Mouse (Mus musculus): ENCODE data around the gene Slc6a12. TPM values are rescaled to one million over a fixed set of nuclear protein-coding genes. Genes with fewer than 3 reads are reported as not detected.

Slc6a12 gene
- 1.2 and 1.6 TPM in 2 replicates for polyA plus RNA-seq (2014; fragmentation: Nextera tagmentation; extraction: Ambion mirVana)

DNA sequence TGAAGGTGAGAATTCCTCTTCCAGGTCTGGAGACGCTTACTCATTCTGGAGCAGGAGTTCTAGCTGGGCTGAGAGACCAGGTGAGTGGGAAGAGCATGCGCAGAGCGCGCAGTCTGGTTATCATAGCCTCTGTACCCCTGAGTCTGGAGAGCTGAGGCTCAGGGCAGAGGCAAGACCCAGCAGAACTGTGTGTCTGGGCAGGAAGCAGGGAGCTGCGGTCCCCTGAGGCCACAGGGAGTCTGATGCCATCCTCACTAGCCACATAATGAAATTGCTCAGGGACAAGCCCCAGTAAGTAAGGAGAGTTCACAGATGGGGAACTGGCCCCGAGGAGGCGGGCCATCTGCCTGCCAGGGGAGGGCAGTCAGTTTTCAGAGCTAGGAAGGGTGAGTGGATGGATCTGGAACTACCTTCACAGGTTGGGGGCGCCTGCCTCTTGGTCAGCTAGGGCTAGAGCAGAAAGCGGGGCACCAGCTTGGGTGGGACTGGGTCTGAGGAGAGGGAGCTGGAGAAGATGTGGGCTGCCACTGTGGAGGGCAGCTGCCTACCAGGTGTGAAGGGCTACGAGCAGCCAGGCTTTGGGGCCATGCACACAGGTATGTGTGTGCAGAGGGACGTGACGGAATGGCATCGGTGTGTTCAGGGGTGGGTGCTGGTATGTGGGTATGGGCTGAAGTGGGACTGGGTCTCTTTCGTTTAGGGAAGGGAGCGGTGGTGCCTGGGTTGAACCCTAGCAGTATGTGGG, at the start of gene Slc6a12:
Slc6a12 (plus strand) TSS at position 51 of the 745 bp plus-strand sequence.
- Histone ChIP-seq H3K4me1 (replicated peaks; ENCODE audit: control insufficient read depth, insufficient read depth, low read length) (0 out of 2 replicates have a peak, but pooled peaks cover 5% of the 10 kb centered on the region), H3K27me3 (ENCODE audit: control insufficient read depth, insufficient read depth, low read length) (no peaks in the 10 kb centered on the region), H3K27ac (no peak within 1 kb of the TSS), H3K36me3 (replicated peaks; ENCODE audit: control insufficient read depth, insufficient read depth) (no peaks in the 10 kb centered on the region), H3K9ac (no peak within 1 kb of the TSS), H3K4me3 (replicated peaks; ENCODE audit: low read length) (no peak within 1 kb of the TSS), H3K4me2 (replicated peaks) (no peak within 1 kb of the TSS), H3K9me3 (ENCODE audit: control insufficient read depth, low read length) (no peaks in the 10 kb centered on the region)
- no peak for DNase-seq (ENCODE audit: low spot score)
- whole genome bisulfite sequencing: 76% methylated on average over 15 of the region's 15 CpGs
- ATAC-seq (ENCODE audit: low FRiP score): no peak

- Histone ChIP-seq H3K27ac (no peak overlapping the region), H3K4me2 (replicated peaks) (no peak overlapping the region), H3K36me3 (replicated peaks; ENCODE audit: control insufficient read depth, insufficient read depth) (no peaks in the 10 kb centered on the region), H3K27me3 (ENCODE audit: control insufficient read depth, insufficient read depth, low read length) (no peaks in the 10 kb centered on the region), H3K9ac (no peak overlapping the region), H3K4me3 (replicated peaks; ENCODE audit: low read length) (no peak overlapping the region), H3K9me3 (ENCODE audit: control insufficient read depth, low read length) (no peaks in the 10 kb centered on the region), H3K4me1 (replicated peaks; ENCODE audit: control insufficient read depth, insufficient read depth, low read length) (no peaks in the 10 kb centered on the region)
- WGBS: 47% methylated on average over 7 of the region's 7 CpGs
- no peak for ATAC-seq (ENCODE audit: low FRiP score)
- DNase-seq (ENCODE audit: low spot score): no peak
Measured at GRCm38 (mm10) chr6:121299317-121299716, 43.6 kb upstream of the Slc6a12 start.

GRCm38 (mm10) chr6:121299954-121300353, 42.9 kb upstream of the Slc6a12 start, which contains the start of gene Slc6a13:
Gene Slc6a13, plus strand, starts transcription at chr6:121300227.
- DNase-seq (ENCODE audit: low spot score) (no peak), ATAC-seq (ENCODE audit: low FRiP score) (no peak)
- H3K36me3 ChIP-seq (replicated peaks; ENCODE audit: control insufficient read depth, insufficient read depth): no peaks in the 10 kb centered on the region

DNA sequence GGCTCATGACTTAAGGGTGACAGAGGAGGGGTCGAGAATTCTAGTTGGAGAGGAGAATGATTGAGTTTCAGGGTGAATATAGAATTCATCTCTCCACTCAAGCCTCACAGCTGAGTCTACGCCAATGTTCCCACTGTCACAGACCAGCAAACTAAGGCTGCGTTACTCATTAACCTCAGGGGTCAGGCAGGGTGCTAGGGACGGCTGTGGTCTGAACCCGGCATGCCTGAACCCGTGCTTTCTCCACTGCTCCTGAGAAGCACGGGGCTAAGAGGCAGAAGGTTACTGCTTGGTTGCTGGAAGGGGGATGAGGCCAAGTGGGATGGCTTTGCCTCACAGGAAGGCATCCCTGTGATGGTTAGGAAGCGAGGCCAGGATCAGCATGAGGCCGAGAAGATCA, 42.4 kb upstream of the Slc6a12 start:
- H3K27ac ChIP-seq: no peak overlapping the region
- H3K36me3 ChIP-seq (replicated peaks; ENCODE audit: control insufficient read depth, insufficient read depth): no peaks in the 10 kb centered on the region
- no peaks in the 10 kb centered on the region for H3K4me1 ChIP-seq (replicated peaks; ENCODE audit: control insufficient read depth, insufficient read depth, low read length)
- H3K9ac ChIP-seq: no peak overlapping the region
- no peak overlapping the region for H3K4me3 ChIP-seq (replicated peaks; ENCODE audit: low read length)
- no peak overlapping the region for H3K4me2 ChIP-seq (replicated peaks)
- WGBS: 52% methylated on average over 9 of the region's 9 CpGs
- H3K9me3 ChIP-seq (ENCODE audit: control insufficient read depth, low read length): no peaks in the 10 kb centered on the region
- DNase-seq (ENCODE audit: low spot score) (no peak), ATAC-seq (ENCODE audit: low FRiP score) (no peak)
- no peaks in the 10 kb centered on the region for H3K27me3 ChIP-seq (ENCODE audit: control insufficient read depth, insufficient read depth, low read length)

More at GRCm38 (mm10) chr6:121299954-121300353, 42.9 kb upstream of the Slc6a12 start, which contains the start of gene Slc6a13:
- WGBS: 6% methylated on average over 11 of the region's 11 CpGs
- Histone ChIP-seq H3K9me3 (ENCODE audit: control insufficient read depth, low read length) (no peaks in the 10 kb centered on the region), H3K27me3 (ENCODE audit: control insufficient read depth, insufficient read depth, low read length) (no peaks in the 10 kb centered on the region), H3K9ac (no peak within 1 kb of the TSS), H3K27ac (no peak within 1 kb of the TSS), H3K4me1 (replicated peaks; ENCODE audit: control insufficient read depth, insufficient read depth, low read length) (no peaks in the 10 kb centered on the region), H3K4me3 (replicated peaks; ENCODE audit: low read length) (no peak within 1 kb of the TSS), H3K4me2 (replicated peaks) (no peak within 1 kb of the TSS)

DNA sequence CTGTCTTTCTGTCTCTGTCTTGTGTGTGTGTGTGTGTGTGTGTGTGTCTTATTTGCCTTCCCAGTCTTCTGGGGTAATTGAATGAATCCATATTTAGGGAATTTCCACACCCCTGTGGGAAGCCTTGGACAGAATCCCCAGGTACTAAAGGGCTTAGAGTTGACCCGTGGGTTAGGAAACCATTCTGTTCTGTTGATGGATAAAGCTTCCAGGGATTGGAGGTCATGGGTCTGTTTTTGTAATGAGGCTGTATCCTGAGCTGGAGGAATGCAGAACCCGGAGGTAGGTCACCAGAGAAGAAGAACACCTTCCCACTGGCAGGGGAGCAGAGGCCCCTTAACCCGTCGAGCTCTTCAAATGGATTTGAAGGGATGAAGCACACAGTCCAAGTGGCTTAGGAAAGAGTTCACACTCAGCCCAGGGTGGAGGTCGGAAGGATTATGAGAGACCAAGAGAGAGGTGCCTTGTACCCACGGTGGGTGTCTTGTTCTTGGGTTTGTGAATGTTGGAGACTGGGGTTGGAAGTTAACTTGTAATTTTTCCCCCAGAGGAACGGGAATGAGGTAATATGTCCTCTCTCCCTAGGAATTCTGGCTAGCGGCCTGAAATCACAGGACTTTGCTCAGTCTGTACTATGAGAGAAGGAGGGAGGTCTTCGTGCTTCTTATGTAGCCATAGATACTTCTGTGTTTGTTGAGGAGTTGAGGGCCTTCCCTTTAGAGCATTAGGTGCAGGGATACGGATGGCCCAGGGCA, 39.2 kb upstream of the Slc6a12 start:
- no peaks in the 10 kb centered on the region for H3K9me3 ChIP-seq (ENCODE audit: control insufficient read depth, low read length)
- no peaks in the 10 kb centered on the region for H3K4me1 ChIP-seq (replicated peaks; ENCODE audit: control insufficient read depth, insufficient read depth, low read length)
- no peak overlapping the region for H3K4me2 ChIP-seq (replicated peaks)
- no peak overlapping the region for H3K4me3 ChIP-seq (replicated peaks; ENCODE audit: low read length)
- no peaks in the 10 kb centered on the region for H3K27me3 ChIP-seq (ENCODE audit: control insufficient read depth, insufficient read depth, low read length)
- no peak overlapping the region for H3K27ac ChIP-seq
- DNase-seq (ENCODE audit: low spot score) (no peak), ATAC-seq (ENCODE audit: low FRiP score) (no peak)
- no peaks in the 10 kb centered on the region for H3K36me3 ChIP-seq (replicated peaks; ENCODE audit: control insufficient read depth, insufficient read depth)
- H3K9ac ChIP-seq: no peak overlapping the region
- WGBS: 72% methylated on average over 10 of the region's 10 CpGs

DNA sequence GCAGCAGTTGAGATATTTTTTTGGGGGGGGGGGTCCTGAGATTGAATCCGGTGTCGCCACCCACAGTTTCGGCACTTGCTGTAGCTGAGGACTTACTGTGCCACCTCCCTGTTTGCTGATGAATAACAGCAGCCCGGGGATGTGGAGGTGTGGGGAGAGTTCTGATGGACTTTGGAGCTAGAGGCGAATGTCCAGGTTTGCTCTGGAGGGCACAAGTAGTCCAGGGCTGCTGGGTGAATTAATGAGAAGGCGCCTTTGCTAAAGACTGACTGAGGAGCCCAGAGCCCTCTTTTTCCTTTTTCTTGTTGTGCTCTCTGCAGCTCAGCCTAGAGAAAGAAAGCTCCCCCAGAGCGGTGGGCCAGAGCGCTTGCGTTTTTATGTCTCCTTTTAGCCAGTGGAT, 38.2 kb upstream of the Slc6a12 start:
- no peaks in the 10 kb centered on the region for H3K4me1 ChIP-seq (replicated peaks; ENCODE audit: control insufficient read depth, insufficient read depth, low read length)
- no peak overlapping the region for H3K4me2 ChIP-seq (replicated peaks)
- no peak overlapping the region for H3K4me3 ChIP-seq (replicated peaks; ENCODE audit: low read length)
- H3K27me3 ChIP-seq (ENCODE audit: control insufficient read depth, insufficient read depth, low read length): no peaks in the 10 kb centered on the region
- WGBS: 83% methylated on average over 9 of the region's 9 CpGs
- ATAC-seq (ENCODE audit: low FRiP score) (no peak), DNase-seq (ENCODE audit: low spot score) (no peak)
- H3K9me3 ChIP-seq (ENCODE audit: control insufficient read depth, low read length): no peaks in the 10 kb centered on the region
- H3K9ac ChIP-seq: no peak overlapping the region
- H3K36me3 ChIP-seq (replicated peaks; ENCODE audit: control insufficient read depth, insufficient read depth): no peaks in the 10 kb centered on the region
- no peak overlapping the region for H3K27ac ChIP-seq

GRCm38 (mm10) chr6:121305571-121305970, 37.3 kb upstream of the Slc6a12 start:
- H3K9ac ChIP-seq: no peak overlapping the region
- no peak for ATAC-seq (ENCODE audit: low FRiP score)
- 90% methylated on average over 3 of the region's 3 CpGs for WGBS

GRCm38 (mm10) chr6:121310984-121311383, 31.9 kb upstream of the Slc6a12 start:
- Histone ChIP-seq H3K9me3 (ENCODE audit: control insufficient read depth, low read length) (no peaks in the 10 kb centered on the region), H3K4me1 (replicated peaks; ENCODE audit: control insufficient read depth, insufficient read depth, low read length) (no peaks in the 10 kb centered on the region), H3K9ac (no peak overlapping the region), H3K4me3 (replicated peaks; ENCODE audit: low read length) (no peak overlapping the region), H3K4me2 (replicated peaks) (no peak overlapping the region), H3K27me3 (ENCODE audit: control insufficient read depth, insufficient read depth, low read length) (no peaks in the 10 kb centered on the region), H3K27ac (no peak overlapping the region), H3K36me3 (replicated peaks; ENCODE audit: control insufficient read depth, insufficient read depth) (no peaks in the 10 kb centered on the region)
- WGBS: 88% methylated on average over 6 of the region's 6 CpGs
- no peak for DNase-seq (ENCODE audit: low spot score)
- no peak for ATAC-seq (ENCODE audit: low FRiP score)

More at GRCm38 (mm10) chr6:121305571-121305970, 37.3 kb upstream of the Slc6a12 start:
- H3K4me3 ChIP-seq (replicated peaks; ENCODE audit: low read length): no peak overlapping the region
- no peaks in the 10 kb centered on the region for H3K36me3 ChIP-seq (replicated peaks; ENCODE audit: control insufficient read depth, insufficient read depth)
- no peaks in the 10 kb centered on the region for H3K4me1 ChIP-seq (replicated peaks; ENCODE audit: control insufficient read depth, insufficient read depth, low read length)
- H3K4me2 ChIP-seq (replicated peaks): no peak overlapping the region
- no peak for DNase-seq (ENCODE audit: low spot score)
- no peaks in the 10 kb centered on the region for H3K9me3 ChIP-seq (ENCODE audit: control insufficient read depth, low read length)
- H3K27ac ChIP-seq: no peak overlapping the region
- no peaks in the 10 kb centered on the region for H3K27me3 ChIP-seq (ENCODE audit: control insufficient read depth, insufficient read depth, low read length)

DNA sequence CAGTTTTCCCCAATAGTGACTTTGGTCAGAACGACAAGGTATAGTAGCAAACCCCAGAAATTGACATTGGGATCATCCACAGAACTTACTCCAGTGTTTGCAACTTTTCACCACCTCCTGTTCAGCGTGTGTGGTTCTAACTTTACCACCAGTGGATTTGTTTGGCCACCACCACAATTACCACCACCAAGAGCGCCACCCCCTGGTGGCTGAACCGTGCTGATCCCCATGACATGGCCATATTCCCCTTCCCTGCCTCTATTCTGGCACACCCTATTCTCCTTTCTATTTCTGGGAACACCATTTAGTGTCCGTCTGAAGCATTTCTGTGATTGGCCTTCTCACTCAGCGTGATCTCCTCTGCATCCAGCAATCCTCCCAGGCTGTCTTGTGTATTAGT, 23.8 kb upstream of the Slc6a12 start:
- no peak overlapping the region for H3K27ac ChIP-seq
- H3K4me3 ChIP-seq (replicated peaks; ENCODE audit: low read length): no peak overlapping the region
- no peak for DNase-seq (ENCODE audit: low spot score)
- no peaks in the 10 kb centered on the region for H3K9me3 ChIP-seq (ENCODE audit: control insufficient read depth, low read length)
- H3K4me1 ChIP-seq (replicated peaks; ENCODE audit: control insufficient read depth, insufficient read depth, low read length): no peaks in the 10 kb centered on the region
- H3K27me3 ChIP-seq (ENCODE audit: control insufficient read depth, insufficient read depth, low read length): no peaks in the 10 kb centered on the region
- 73% methylated on average over 6 of the region's 6 CpGs for WGBS
- no peak for ATAC-seq (ENCODE audit: low FRiP score)
- H3K4me2 ChIP-seq (replicated peaks): no peak overlapping the region
- no peak overlapping the region for H3K9ac ChIP-seq
- no peaks in the 10 kb centered on the region for H3K36me3 ChIP-seq (replicated peaks; ENCODE audit: control insufficient read depth, insufficient read depth)

Data from hindbrain, embryonic 14.5 days (tissue).